8 mouse cellular contexts compared by ENCODE assay signal in the genomic region with DNA sequence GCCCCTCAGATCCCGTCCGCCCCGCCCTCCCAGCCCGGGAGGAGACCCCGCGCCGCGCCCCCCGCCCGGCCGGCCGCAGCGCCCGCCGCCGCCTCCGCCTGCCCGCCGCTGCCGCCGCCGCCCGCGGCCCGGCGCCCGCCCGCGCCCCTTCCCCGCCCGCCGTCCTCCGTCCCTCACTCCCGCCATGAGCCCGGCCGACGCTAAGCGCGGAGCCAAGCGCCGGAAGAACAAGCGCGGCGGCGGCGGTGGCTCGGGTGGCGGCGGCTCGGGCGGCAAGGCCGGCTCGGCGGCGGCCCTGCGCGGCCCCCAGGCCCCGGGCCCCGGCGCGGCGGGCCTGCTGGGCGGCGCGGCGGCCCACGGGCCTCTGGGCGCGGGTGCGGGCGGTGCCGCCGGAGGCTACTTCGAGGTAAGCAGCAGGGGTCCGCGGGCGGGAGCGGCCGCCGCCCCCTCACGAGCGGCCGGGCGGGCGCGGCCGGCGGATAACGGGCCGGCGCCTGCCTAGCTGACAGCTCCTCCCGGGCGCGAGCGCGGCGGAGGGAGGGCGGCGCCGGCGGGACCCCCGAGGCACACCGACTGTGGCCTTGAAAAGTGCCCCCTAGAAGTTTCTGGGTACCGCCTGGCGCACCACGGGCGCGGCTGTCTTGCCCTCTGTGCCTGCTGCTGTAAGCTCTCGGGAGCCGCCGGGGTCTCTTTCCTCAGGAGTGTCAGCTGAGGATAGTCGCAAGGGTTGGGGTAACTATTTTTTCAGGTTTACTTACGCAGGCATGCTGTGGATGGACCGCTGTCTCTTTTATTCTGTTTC. TPM values are rescaled to one million over a fixed set of nuclear protein-coding genes. Genes with fewer than 3 reads are reported as not detected.
DNase-seq lines count a peak whose midpoint lies in the region; ATAC-seq and TF ChIP-seq lines count a peak whose summit lies in the region.

No protein-coding gene starts in this region.

- H3K4me2 ChIP-seq in heart, embryonic 16.5 days (ENCODE audit: low read depth, low read length) = peak overlapping the region; percentile 88

- WGBS in forebrain, embryonic 10.5 days = 6% methylated on average over 101 of the region's 114 CpGs
- under 1% methylated on average over 56 of the region's 114 CpGs for WGBS in heart, embryonic 16.5 days
- WGBS in lung, adult 2 months = 9% methylated on average over 94 of the region's 114 CpGs

- peak; percentile 43 for DNase-seq in forebrain, embryonic 10.5 days (ENCODE audit: extremely low spot score, low spot score)
- DNase-seq in layer of hippocampus, adult 2 months (ENCODE audit: low spot score in 2 of 2) = peak in 1 of 2 experiments; percentile 34
- peak; percentile 34 for DNase-seq in lung, adult 2 months
- peak; percentile 56 for DNase-seq in retina, postnatal 1 day
- peak; percentile 11 to 29 for DNase-seq in urinary bladder, adult 18-20 months (ENCODE audit: low spot score in 2 of 2)

- no peaks in the 10 kb centered on the region for H3K9me3 ChIP-seq in E14TG2a.4 (ENCODE audit: low read length)
- H3K9me3 ChIP-seq in forebrain, embryonic 10.5 days = no peaks in the 10 kb centered on the region
- H3K9me3 ChIP-seq in heart, embryonic 16.5 days (replicated peaks; ENCODE audit: control insufficient read depth, low read length) = no peaks in the 10 kb centered on the region

- peak overlapping the region; percentile 86 for H3K4me3 ChIP-seq in E14TG2a.4 (replicated peaks; ENCODE audit: low read length)
- peak overlapping the region; percentile 68 for H3K4me3 ChIP-seq in bone marrow macrophage, adult 2 months (ENCODE audit: insufficient read depth, low read length)
- H3K4me3 ChIP-seq in forebrain, embryonic 10.5 days = peak overlapping the region; percentile 91
- H3K4me3 ChIP-seq in heart, embryonic 16.5 days (ENCODE audit: low read length) = peak overlapping the region; percentile 96
- peak overlapping the region; percentile 90 for H3K4me3 ChIP-seq in layer of hippocampus, adult 2 months
- H3K4me3 ChIP-seq in lung, adult 2 months (replicated peaks; ENCODE audit: extremely low read depth, low read depth, low read length) = peak overlapping the region; percentile 85

- H3K27me3 ChIP-seq in E14TG2a.4 (ENCODE audit: insufficient read depth, low read length) = no peaks in the 10 kb centered on the region
- no peaks in the 10 kb centered on the region for H3K27me3 ChIP-seq in forebrain, embryonic 10.5 days (ENCODE audit: poor library complexity, severe bottlenecking)
- no peaks in the 10 kb centered on the region for H3K27me3 ChIP-seq in heart, embryonic 16.5 days (ENCODE audit: control insufficient read depth, insufficient read depth, low read length)

- ATAC-seq in heart, embryonic 16.5 days (replicated peaks; ENCODE audit: extremely low read depth, insufficient read depth, low FRiP score) = peak; percentile 15; the same call in 1 of the 2 replicates

- no peak overlapping the region for H3K27ac ChIP-seq in bone marrow macrophage, adult 2 months (ENCODE audit: insufficient read depth, low read depth, low read length)
- H3K27ac ChIP-seq in forebrain, embryonic 10.5 days = peak overlapping the region; percentile 87
- peak overlapping the region; percentile 82 for H3K27ac ChIP-seq in heart, embryonic 16.5 days (ENCODE audit: low read length)
- H3K27ac ChIP-seq in layer of hippocampus, adult 2 months = peak overlapping the region; percentile 84

- no peak for TF ChIP-seq CTCF in E14TG2a.4 (conservative IDR thresholded peaks at IDR 0.05; ENCODE audit: low read length)
- TF ChIP-seq CTCF in bone marrow macrophage, adult 2 months (IDR thresholded peaks at IDR 0.05; ENCODE audit: low read depth, low read length) = no peak
- no peak for TF ChIP-seq CTCF in layer of hippocampus, adult 2 months (conservative IDR thresholded peaks at IDR 0.05)
- TF ChIP-seq CTCF in lung, adult 2 months (IDR thresholded peaks at IDR 0.05; ENCODE audit: insufficient read depth, low read length) = no peak

- peaks cover 52% of the 10 kb centered on the region for H3K4me1 ChIP-seq in E14TG2a.4 (replicated peaks; ENCODE audit: low read depth, low read length)
- H3K4me1 ChIP-seq in bone marrow macrophage, adult 2 months (ENCODE audit: control insufficient read depth, insufficient read depth, low read length) = peaks cover 20% of the 10 kb centered on the region
- H3K4me1 ChIP-seq in forebrain, embryonic 10.5 days = peaks cover 26% of the 10 kb centered on the region
- peaks cover 19% of the 10 kb centered on the region for H3K4me1 ChIP-seq in heart, embryonic 16.5 days (ENCODE audit: control insufficient read depth, insufficient read depth, low read length)
- peaks cover 11% of the 10 kb centered on the region for H3K4me1 ChIP-seq in lung, adult 2 months (ENCODE audit: control insufficient read depth, insufficient read depth, low read length)

- TF ChIP-seq POLR2A in bone marrow macrophage, adult 2 months (IDR thresholded peaks at IDR 0.05; ENCODE audit: borderline replicate concordance, low read depth, low read length) = no peak
- no peak for TF ChIP-seq POLR2A in lung, adult 2 months (IDR thresholded peaks at IDR 0.05; ENCODE audit: borderline replicate concordance, extremely low read depth, low read depth, low read length)

- H3K36me3 ChIP-seq in E14TG2a.4 (ENCODE audit: insufficient read depth, low read length) = 0 out of 2 replicates have a peak, but pooled peaks cover 6% of the 10 kb centered on the region
- H3K36me3 ChIP-seq in forebrain, embryonic 10.5 days (replicated peaks) = peaks cover 11% of the 10 kb centered on the region
- 0 out of 2 replicates have a peak, but pooled peaks cover 1% of the 10 kb centered on the region for H3K36me3 ChIP-seq in heart, embryonic 16.5 days (ENCODE audit: control insufficient read depth, insufficient read depth)

- H3K9ac ChIP-seq in heart, embryonic 16.5 days (ENCODE audit: low read length) = peak overlapping the region; percentile 97

RNA-seq across cellular contexts. Expression of gene Fam193a, which starts 0.5 kb away (rescaled TPM):
- 20.2 and 21.9 TPM in 2 replicates for polyA plus RNA-seq in bone marrow macrophage, adult 2 months (2012; ENCODE audit: insufficient read depth, insufficient read length, missing spikeins)
- 12.2 and 13.8 TPM in 2 replicates for polyA plus RNA-seq in forebrain, embryonic 10.5 days (2016; fragmentation: Nextera tagmentation; extraction: Ambion mirVana)
- polyA plus RNA-seq in heart, embryonic 16.5 days (2015; fragmentation: Nextera tagmentation; extraction: Ambion mirVana) = 7.3 and 7.5 TPM in 2 replicates
- 10 to 100 TPM; 42.6 to 46.4 TPM for total RNA-seq in layer of hippocampus, adult 2 months (2021)
- 38.6 and 45.8 TPM in 2 replicates for polyA plus RNA-seq in lung, adult 2 months (2012; rRNA removed)

RNA-seq across cellular contexts. Expression of gene Rnf4, which starts 34.1 kb away (rescaled TPM):
- 60.3 and 66.4 TPM in 2 replicates for polyA plus RNA-seq in bone marrow macrophage, adult 2 months (2012; ENCODE audit: insufficient read depth, insufficient read length, missing spikeins)
- polyA plus RNA-seq in forebrain, embryonic 10.5 days (2016; fragmentation: Nextera tagmentation; extraction: Ambion mirVana) = 206 and 209 TPM in 2 replicates
- polyA plus RNA-seq in heart, embryonic 16.5 days (2015; fragmentation: Nextera tagmentation; extraction: Ambion mirVana) = 111 and 115 TPM in 2 replicates
- total RNA-seq in layer of hippocampus, adult 2 months (2021) = 10 to 100 TPM; 80.5 to 81.0 TPM
- polyA plus RNA-seq in lung, adult 2 months (2012; rRNA removed) = 39.7 and 57.4 TPM in 2 replicates
